Mouse (Mus musculus) ES-E14 (cell line): ENCODE results near the gene Dnmbp.

Experiments
- CHD2 ChIP-seq: IDR thresholded peaks from 2 replicates; pipeline ENCODE4 v1.6.1; 2014; ENCODE audit warnings: mild to moderate bottlenecking, low read depth, low read length, inconsistent platforms
- HCFC1 ChIP-seq: IDR thresholded peaks from 2 replicates; pipeline ENCODE4 v1.6.1; 2012; ENCODE audit warnings: low read length, inconsistent platforms, borderline replicate concordance; ENCODE audit not compliant: insufficient read depth
- MAFK ChIP-seq: IDR thresholded peaks from 2 replicates; pipeline ENCODE4 v1.6.1; 2014; ENCODE audit warnings: mild to moderate bottlenecking, low read depth, low read length, inconsistent platforms; ENCODE audit not compliant: insufficient read depth
- ZC3H11A ChIP-seq: IDR thresholded peaks from 2 replicates; pipeline ENCODE4 v1.6.1; 2012; ENCODE audit warnings: low read depth, mild to moderate bottlenecking, inconsistent platforms, low read length, borderline replicate concordance
- ZNF384 ChIP-seq: IDR thresholded peaks from 2 replicates; pipeline ENCODE4 v1.6.1; 2012; ENCODE audit warnings: low read depth, low read length, inconsistent platforms

DNA sequence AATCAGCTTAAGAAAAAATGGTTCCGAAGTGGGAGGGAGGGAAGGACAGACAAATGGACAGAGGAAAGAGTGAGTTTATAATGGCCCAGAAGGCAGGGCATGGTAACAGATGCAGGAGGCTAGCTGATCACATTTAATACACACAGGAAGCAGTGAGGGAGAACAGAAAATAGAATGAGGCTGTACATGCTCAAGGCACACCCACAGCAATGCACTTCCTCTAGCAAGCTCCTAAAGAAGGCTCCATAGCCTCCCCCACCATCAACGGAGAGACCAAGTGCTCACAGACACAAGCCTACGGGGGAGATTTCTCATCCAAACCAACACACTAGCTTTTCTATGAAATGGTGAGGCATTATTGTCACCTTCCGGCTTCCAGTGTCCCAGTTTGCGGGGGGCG, 34.2 kb upstream of the Dnmbp start:
- no peak for TF ChIP-seq CHD2
- TF ChIP-seq MAFK: no peak
- no peak for TF ChIP-seq ZNF384
- no peak for TF ChIP-seq HCFC1
- TF ChIP-seq ZC3H11A: no peak
